Mouse (Mus musculus) activated CD4-positive, CD25-positive, alpha-beta regulatory T cell, adult 4 months (primary cell): ENCODE measurements around the gene Golga3. TPM values are rescaled to one million over a fixed set of nuclear protein-coding genes. Genes with fewer than 3 reads are reported as not detected.

Experiments used
- ATAC-seq: one replicate; pipeline ENCODE4 v1.8.0; 2017
- polyA plus RNA-seq, 2 experiments: library from polyadenylated mRNA; unstranded; fragments of 100-300 nt; shearing (Covaris generic); gene quantifications; one replicate each; pipeline ENCODE4 v1.2.1; 2017

Gene Golga3
- 10 to 100 TPM; 18.0 to 20.7 TPM for polyA plus RNA-seq

DNA sequence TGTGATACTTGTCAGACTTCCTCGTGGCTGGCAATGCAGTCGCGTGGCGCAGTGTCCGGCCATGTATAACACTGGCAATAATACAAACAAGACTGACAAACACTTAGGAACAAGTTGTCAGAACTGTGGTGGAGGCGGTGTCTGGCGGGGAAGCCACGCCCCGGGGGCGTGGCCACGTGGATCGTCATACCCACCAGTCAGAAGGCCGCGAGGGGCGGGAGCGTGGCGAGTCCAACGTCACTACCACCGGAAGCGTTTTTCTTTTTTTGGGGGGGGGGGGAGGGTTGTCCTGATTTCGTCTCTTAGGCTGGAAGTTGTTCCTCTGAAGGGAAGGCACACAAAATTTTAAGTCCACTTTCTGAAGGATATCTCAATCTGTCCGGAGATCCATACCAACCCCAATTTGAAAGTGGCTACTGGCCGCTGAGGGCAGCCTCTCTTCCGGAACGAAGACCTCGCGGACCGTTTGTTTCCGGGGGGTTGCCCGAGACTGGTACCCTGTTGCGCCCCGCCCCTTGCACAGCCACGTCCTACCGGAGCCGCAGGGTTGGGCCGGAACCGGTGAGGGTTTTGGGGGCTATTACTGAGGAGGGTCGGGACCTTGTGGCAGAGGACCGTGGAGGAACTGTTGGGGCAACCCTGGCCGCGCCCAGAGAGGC, at the start of gene Golga3:
Golga3 (plus strand) TSS at position 340 of the 659 bp plus-strand sequence.
- ATAC-seq = peak; percentile 95

DNA sequence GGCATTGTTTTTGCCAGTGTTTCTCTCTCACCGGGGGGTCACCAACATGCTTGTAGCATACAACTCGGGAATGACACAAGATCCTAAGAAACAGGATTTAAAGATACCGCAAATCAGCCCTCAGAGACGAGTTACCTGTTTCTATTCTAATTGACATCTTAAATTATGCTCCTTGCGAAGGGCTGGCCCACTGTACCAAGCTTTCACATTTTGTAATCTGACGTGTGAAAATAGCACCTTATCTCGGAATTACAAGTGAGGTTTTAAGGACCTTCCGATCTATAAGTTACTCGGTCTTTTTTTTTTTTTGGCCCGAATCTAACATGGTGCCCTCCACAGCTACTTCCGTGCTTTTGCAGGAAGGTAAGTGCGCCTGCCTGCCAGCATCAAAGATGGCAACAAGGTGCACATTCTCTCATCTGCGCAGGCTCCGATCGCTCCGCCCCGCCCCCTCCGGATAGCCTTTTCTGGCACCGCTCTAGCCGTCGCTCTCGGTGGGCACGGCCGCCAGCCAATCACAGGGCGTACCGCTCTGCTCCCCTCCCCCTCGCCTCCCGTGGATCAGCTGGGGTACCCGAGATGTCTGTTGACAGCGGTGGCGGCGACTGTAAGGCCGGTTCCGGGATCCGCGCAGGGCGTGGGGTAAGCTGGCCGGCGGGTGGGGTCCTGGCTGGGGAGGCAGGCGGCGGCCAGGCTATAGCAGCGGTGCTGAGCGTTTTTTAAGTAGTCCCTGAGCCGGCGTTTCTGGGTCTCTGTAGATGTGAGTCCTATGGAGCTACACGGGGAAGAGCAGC, 41.0 kb upstream of the Golga3 start, which contains the start of gene Chfr:
Chfr (plus strand) TSS at position 550 of the 794 bp plus-strand sequence.
- ATAC-seq = peak; percentile 96

DNA sequence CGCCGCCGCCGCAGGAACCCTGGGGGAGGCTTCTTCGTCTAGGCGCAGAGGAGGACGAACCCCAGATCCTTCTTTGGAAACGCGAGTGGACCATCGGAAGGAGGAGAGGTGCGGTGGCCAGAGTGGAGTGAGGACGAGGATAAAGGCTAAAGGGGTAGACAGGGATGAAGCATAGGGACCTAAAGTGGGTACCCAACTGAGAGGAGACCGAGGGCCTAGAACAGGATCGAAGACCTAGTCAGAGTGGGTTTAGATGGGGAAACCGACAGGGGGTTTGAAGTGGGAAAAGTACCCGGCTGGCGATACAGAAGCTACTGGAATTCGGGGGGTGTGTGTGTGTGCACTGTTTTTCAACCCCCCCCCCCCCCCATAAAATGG, 40.4 kb upstream of the Golga3 start:
- no peak for ATAC-seq

DNA sequence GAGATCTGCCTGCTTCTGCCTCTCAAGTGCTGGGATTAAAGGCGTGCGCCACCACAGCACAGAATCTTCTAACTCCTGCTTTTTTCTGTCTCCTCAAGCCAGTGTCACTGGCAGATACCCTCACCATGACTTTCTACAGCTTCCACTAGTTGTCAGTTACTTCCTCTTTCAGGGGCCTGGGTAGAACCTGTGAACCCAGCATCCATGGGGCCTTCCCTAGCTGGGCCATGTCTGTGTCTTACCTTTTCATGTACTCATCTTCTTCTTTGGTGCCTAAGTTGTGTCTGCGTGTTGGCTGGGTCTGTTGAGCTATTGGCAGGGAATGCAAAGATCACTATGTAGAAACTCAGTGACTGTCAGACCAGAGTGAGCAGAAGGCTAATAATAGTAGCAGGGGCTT, 38.7 kb upstream of the Golga3 start:
- ATAC-seq = no peak

DNA sequence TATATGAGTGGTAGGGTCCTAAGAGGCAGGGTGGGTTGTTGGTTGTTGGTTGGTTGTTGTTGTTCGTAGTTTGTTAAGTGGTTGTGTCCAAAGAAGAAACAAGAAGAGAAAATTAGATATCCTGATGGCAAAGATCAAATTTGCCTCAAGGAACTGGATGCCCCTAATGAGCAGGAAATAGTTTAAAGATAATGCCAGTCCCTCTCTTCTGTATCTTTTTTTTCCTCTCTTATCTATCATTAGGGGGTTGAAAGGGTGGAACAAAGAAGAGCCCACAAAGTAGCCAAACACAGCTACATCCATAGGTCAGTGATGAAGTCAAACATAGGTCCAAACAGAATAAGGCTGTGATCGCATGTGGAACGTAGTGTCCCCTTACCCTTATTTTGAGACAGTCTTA, 37.2 kb upstream of the Golga3 start:
- no peak for ATAC-seq

DNA sequence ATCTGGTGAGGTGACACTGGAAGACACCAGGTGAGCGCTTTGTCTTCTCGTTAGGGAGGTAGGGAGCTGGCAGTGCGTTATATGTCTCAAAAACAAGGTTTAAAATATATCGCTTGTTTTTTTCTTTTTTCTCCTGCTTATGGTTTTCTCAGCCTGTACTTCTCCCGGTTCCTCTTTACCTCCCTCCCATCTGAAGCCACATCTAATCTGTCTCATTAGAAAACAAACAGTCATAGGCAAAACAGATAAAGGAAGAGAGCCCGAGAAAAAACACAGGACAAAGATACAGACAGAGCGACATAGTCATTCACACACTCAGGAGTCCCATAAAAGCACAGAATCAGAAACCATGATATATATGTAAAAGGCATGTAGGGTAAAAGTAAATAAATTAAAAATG, 36.1 kb upstream of the Golga3 start:
- no peak for ATAC-seq

DNA sequence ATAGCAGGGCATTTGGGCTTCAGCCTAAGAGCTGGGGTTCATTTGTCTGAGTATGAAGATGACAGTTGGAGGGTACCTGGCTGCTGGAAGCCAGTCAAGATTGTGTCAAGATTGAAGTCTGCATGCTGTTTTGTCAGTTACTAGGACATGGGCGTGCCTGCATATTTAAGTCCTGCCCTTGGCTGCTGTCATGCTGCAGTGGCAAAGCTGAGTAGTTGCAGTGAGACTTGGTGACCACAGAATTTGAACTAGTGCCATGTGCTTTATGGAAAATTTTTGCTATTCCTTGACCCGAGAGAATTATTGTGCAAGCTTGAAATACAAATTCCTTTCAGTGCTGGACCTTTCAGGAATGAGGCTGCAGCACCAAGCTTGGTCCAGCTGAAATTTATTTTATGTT, 34.2 kb upstream of the Golga3 start:
- ATAC-seq = no peak

DNA sequence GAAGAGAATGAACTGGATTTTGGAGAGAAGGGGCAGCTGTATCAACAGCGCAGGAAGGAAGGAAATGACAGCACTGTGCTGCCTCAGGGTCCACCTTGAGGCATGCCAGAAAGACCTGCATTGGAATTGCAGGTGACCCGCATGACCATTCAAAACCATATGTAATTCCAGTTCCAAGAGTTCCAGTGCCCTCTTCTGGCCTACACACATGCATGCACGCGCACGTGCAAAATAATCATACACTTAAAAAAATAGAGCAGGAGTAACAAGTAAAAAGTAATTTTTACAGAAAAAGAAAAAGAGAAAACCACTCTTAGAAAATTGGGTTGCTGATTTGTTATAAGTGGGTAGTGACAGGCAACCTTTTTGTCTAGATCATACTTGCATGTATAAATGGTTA, 33.5 kb upstream of the Golga3 start:
- no peak for ATAC-seq

DNA sequence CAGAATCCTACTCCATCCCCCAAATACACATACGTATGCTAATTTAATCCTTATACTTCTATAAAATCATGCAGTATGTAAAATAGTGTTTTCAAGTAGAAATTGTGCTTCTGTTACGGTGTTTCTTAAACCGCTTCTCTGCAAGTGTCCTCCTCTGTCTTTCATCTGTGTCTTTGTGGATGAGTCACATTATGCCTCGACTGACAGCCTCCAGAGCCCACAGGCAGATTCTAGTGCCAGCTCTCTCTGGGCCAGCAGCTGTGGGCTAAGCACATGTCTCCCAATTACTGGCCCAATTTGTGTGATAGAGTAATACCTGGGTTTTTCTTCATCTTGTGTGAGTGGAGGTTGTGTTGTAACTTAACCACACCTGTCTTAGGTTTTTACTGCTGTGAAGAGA, 7.1 kb upstream of the Golga3 start:
- ATAC-seq = no peak

DNA sequence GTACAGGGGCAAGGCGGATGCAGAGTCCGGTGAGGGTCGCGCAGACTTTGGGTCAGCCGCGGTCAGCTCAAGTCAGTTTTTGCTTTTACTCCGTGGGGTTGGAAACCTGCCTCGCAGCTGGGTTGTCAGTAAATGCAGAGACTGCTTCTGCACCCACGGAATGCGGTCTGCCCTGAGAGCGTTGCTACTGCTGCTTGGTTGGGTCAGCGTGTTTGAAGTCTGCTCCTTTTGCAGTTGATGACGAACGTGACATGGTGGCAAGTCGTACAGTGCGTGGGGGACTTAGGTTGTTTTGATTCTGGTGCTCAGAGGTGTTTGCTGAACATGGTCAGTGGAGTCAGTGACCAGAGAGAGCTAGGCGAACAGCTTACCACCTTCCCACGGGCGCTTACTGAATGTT, 520 bp downstream of the Golga3 start:
- peak; percentile 4 for ATAC-seq

DNA sequence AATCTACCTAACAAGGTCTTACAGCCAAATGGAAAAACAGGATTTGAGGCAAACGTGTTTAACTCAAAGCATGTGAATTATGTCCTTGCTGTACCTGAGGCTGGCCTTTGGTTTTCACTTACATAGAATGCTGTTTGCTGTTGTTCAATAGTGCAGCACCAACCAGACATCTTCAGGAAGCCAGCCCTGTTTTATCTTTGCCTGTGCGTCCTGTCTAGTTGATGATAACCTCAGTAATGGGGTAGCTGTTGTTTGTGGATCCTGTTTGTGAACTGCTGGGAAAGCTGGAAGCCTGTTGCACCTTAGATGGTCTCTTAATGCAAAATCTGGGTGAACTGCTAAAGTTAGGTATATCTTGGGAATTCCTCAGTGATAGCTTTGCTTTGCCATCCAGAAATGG, 2.1 kb downstream of the Golga3 start:
- ATAC-seq = no peak

DNA sequence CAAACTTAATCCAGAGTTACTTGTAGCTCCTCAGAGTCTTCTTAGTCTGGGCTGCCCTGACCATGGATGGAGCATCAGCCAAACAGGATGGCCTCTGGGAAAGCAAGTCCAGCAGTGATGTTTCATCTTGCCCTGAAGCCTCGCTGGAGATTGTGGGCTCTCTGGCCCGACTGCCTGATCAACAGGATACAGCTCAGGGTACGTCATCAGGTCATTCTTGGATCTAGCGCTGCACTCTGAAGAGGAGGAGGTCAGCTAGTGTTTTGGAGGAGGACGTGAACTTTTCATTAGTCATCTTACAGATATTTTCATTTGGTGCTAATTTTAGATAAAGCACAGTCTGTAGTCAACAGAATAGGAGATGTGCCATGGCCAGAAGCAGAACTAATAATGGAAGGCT, 5.2 kb downstream of the Golga3 start:
- ATAC-seq = no peak

DNA sequence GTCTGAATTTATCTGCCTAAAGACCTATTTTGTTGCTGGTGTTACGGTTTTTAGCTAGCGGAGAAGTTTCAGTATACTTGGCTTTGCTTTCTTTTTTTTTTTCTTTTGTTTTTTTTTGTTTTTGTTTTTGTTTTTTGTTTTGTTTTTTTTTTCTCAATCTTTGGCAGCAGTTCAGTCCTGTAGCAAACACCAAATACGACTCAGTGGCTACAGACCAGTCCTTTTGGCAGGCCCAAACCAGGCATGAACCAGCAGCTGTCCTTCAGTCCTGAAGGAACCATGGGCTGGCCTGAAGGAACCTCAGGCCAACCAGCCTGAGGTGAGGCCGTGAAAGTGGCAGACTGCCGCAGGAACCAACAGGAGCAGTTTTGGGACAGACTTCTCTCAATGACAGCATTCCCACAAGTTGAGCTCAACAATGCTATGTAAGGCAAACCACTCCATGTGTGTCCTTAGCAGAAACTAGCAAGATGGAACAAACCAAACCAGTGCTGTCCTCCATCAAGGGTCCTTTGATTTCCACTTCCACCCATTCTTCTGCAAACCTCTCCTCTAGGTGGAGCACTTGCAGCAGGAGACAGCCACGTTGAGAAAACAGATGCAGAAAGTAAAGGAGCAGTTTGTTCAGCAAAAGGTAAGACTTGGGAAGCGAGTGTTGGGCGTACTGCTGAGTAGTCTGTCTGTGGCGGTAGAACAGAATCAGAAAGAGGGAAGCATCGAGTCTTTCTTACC, 26.8 kb downstream of the Golga3 start:
- ATAC-seq = no peak

DNA sequence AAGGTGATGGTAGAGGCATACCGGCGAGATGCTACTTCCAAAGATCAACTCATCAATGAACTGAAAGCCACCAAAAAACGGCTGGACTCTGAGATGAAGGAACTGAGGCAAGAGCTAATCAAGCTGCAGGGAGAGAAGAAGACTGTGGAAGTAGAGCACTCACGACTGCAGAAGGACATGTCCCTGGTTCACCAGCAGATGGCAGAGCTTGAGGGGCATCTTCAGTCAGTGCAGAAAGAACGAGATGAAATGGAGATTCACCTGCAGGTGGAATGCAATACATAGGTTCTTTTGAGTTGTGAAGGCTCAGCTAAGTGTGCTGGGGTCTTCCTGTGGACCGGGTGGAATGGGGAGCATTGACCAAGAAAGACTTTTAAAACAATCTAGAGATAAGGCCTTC, 28.3 kb downstream of the Golga3 start:
- ATAC-seq = no peak

DNA sequence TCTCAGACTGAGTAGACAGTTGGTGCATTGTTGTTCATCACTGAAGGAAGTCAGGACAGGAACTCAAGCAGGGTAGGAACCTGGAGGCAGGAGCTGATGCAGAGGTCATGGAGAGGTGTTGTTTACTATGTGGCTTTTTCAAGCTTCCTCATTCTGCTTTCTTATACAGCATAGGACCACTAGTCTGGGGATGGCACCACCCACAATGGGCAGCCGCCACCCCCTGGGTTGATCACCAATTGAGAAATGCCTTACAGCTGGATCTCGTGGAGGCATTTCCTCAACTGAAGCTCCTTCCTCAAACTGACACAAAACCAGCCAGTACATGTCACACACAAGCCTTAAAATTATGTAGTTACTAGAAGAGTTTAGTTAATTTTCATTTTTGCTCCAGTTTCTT, 34.8 kb downstream of the Golga3 start:
- no peak for ATAC-seq

DNA sequence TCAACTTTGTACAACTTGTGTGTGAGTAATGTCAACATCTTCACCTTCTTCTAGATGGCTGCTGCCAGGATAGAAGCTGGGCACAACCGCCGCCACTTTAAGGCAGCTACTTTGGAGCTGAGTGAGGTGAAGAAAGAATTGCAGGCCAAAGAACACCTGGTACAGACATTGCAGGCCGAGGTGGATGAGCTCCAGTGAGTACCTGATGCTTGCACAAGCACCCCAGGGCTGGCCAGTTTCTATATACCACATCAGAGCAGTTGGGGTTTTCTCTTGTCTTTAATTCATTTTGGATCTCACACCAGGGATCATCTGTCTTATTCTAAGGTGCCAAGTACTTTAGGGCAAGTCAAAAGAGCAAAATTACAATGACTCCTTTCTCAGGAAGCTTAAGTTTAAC, 40.3 kb downstream of the Golga3 start:
- no peak for ATAC-seq

DNA sequence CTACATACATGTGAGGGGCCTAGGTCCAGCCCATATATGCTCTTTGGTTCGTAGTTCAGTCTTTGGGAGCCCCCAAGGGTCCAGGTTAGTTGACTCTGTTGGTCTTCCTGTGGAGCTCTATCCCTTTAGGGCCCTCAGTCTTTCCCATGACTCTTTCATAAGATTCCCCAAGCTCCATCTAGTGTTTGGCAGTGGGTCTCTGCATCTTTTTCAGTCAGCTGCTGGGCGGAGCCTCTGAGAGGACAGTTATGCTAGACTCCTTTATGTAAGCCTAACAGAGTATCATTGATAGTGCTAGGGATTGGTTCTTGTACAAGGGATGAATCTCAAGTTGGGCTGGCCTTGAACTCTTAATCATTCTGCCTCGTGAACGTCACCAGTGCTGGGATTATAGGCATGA, 43.8 kb downstream of the Golga3 start:
- ATAC-seq = no peak

DNA sequence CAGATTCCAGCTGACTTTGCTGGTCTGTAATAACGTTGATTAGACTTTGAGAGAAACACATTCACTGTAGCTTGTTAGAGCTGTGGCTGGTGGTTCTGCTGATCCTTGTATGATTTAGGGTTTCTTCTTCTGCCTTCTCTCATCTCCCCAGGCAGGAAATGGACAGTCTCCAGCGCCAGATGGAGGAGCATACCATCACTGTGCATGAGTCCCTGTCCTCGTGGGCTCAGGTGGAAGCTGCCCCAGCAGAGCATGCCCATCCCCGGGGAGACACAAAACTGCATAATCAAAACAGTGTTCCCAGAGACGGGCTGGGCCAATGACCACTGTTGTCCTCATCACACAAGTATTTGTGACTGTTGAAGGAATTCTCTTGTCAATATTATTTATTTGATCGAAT, 46.3 kb downstream of the Golga3 start:
- no peak for ATAC-seq

DNA sequence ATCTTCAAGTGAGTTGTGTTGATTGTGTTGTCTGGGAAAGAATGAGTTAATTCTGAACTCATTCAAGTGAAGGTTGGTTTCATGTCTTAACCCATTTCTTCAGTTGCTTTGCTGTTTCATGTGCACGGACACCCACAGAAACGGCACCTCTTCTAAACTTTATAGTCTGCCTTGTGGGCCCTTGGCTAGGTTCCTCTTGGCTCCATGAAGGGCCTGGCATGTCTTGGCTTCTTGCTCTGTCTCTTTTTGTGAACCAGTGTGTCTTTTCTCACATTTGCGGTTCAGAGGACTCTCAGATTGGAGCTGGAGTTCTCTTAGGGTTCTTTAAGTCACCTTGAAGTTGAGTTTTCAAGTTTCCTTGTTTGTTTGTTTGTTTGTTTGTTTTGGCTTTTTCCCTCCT, 48.6 kb downstream of the Golga3 start:
- no peak for ATAC-seq

DNA sequence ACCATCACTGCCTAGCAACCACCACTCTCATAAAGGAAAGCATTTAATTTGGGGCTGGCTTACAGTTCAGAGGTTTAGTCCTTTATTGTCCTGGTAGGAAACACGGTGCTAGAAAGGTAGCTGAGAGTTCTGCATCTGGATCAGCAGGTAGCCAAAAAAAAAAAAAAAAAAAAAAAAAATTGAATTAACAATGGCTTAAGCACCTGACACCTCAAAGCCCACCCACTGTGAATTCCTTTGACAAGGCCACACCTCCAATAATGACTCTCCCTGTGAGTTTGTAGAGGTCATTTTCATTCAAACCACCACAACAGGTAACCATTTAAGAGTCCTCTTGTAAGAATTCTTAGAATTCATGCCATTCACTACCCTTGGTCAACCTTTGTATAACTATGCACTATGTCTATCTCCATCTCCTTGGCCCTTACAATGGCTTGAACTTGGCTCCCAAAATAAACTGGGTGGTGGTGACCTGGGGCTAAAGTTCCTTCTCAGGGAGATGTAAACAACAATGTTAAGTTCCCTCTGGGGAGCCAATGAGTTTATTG, 50.9 kb downstream of the Golga3 start:
- no peak for ATAC-seq

DNA sequence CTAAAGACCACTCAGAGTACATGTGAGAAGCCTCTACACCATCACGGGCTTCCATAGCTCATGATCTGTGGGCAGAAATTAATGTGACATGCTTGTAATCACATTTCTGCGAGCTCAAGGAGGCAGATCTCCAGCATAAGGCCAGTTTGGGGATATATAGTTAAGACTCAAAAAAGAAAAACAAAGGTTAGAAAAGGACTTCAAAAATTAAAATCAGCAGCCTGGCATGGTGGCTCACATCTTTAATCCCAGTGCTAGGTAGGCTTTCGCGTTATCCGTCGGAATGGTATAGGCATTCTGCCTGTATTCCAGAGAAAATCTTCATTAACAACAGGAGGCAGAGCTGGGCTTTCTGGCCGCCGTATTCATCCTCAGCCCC, 53.9 kb downstream of the Golga3 start:
- no peak for ATAC-seq

DNA sequence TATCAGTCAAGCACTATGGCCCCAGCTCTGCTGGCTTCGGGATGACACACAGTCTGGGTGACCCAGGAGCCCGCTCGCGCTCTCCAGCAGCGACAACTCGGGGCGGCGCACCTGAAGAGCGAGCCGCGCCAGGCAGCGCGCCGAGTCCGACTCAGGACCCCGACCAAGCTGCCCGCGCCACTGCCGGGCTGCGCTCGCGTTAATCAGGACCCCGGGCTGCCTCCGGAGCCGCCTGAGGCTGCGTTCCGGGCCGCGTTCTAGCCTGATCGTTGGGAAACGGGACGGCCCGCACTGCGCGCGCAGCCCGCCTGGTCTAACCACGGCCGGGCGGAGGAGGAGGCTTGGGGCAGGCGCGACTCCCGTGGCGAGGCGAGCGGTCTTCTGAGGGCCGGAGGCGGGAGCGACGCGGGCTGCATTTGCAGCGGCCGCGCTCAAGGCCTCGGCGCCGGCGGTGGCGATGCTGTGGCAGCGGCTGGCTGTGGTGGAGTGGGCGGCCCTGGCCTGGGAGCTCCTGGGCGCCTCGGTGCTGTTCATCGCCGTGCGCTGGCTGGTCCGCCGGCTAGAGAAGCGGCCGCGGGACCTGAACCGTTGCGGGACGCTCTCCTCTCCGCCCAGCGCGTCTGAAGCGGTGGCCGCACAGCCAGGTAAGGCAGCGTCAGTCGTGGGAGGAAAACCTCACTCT, 54.4 kb downstream of the Golga3 start, which contains the start of gene Ankle2:
Ankle2 (plus strand) TSS at position 225 of the 682 bp plus-strand sequence.
- peak; percentile 89 for ATAC-seq

DNA sequence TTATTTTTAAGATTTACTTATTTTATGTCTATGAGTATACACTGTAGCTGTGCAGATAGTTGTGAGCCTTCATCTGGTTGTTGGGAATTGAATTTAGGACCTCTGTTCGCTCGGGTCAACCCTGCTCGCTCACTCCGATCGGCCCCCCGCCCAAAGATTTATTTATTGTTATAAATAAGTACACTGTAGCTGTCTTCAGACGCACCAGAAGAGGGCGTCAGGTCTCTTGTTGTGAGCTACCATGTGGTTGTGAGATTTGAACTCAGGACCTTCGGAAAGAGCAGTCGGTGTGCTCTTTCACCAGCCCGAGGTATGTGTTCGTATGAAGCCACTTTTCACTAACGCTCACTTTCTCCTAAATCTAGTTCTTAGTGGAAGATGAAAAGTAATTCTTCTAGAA, 55.1 kb downstream of the Golga3 start:
- no peak for ATAC-seq
